Mouse (Mus musculus): Measurements from ENCODE around the gene Etv4. TPM values are rescaled to one million over a fixed set of nuclear protein-coding genes. Genes with fewer than 3 reads are reported as not detected.

Gene Etv4
- polyA plus RNA-seq, 1 experiment from 2014 or later = 25.9 TPM

DNA sequence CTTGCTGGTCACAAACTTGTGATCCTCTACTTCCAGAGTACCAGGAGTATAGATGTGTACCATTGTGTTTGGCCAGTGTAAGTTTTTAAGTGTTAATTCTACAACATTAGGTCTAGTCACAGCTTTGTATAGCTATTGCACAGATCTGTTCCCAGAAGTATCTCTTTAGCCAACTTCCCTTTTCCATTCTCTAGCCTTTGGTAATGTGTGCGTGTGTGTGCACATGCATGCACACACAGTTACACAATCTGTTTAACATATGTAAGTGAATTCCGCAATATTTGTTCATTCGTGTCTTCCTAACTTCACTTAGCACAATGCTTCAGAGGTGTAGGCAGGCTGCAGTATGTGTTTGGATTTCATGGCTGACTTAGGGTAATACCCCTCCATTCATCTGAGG, 25.6 kb downstream of the Etv4 start:
- WGBS = 97% methylated on average over 3 of the region's 3 CpGs
- Histone ChIP-seq H3K27ac (replicated peaks) (no peak overlapping the region), H3K4me1 (peaks cover 5% of the 10 kb centered on the region; the same call in 1 of the 2 replicates), H3K36me3 (peaks cover 76% of the 10 kb centered on the region), H3K4me2 (no peak overlapping the region), H3K4me3 (replicated peaks) (no peak overlapping the region), H3K9ac (replicated peaks) (no peak overlapping the region), H3K9me3 (replicated peaks) (no peaks in the 10 kb centered on the region), H3K27me3 (replicated peaks) (no peaks in the 10 kb centered on the region)
- ATAC-seq (ENCODE audit: low FRiP score) = no peak

GRCm38 (mm10) chr11:101758431-101758830, 26.7 kb downstream of the Etv4 start:
- no peak overlapping the region for H3K4me3 ChIP-seq (replicated peaks)
- H3K27me3 ChIP-seq (replicated peaks) = no peaks in the 10 kb centered on the region
- no peak overlapping the region for H3K9ac ChIP-seq (replicated peaks)
- ATAC-seq (ENCODE audit: low FRiP score) = no peak; the same call in 1 of the 2 replicates
- 38% methylated on average over 5 of the region's 5 CpGs for WGBS
- H3K4me1 ChIP-seq = peaks cover 5% of the 10 kb centered on the region; the same call in 1 of the 2 replicates
- no peak overlapping the region for H3K4me2 ChIP-seq
- H3K9me3 ChIP-seq (replicated peaks) = no peaks in the 10 kb centered on the region
- H3K27ac ChIP-seq (replicated peaks) = no peak overlapping the region; the same call in 1 of the 2 replicates
- H3K36me3 ChIP-seq = peaks cover 79% of the 10 kb centered on the region

DNA sequence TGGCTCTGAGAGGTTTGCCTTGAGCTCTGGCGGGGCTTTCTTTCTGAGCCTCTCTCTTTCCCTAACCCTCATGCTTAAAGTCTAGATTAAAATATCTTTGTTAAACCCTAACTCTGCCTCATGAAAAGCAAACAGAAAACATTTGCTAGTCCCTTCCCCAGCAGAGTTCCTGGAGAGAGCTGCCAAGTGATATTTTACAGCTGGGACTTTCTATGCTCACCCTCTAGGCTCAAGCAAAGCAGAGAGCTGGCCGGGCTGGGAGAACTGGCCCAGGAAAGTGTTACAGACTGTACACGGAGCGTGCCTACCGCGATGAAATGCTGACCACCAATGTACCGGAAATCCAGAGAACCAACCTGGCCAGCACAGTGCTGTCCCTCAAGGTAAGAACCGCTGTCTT, 27.8 kb downstream of the Etv4 start:
- H3K4me3 ChIP-seq (replicated peaks) = no peak overlapping the region
- H3K4me2 ChIP-seq = no peak overlapping the region
- WGBS = 89% methylated on average over 8 of the region's 8 CpGs
- no peak overlapping the region for H3K9ac ChIP-seq (replicated peaks)
- peaks cover 84% of the 10 kb centered on the region for H3K36me3 ChIP-seq
- H3K27me3 ChIP-seq (replicated peaks) = no peaks in the 10 kb centered on the region
- no peak for ATAC-seq (ENCODE audit: low FRiP score)
- H3K4me1 ChIP-seq = peaks cover 5% of the 10 kb centered on the region; the same call in 1 of the 2 replicates
- no peaks in the 10 kb centered on the region for H3K9me3 ChIP-seq (replicated peaks)
- 0 out of 2 replicates have a peak overlapping the region, but pooled peaks have one; percentile 13 for H3K27ac ChIP-seq (replicated peaks)

DNA sequence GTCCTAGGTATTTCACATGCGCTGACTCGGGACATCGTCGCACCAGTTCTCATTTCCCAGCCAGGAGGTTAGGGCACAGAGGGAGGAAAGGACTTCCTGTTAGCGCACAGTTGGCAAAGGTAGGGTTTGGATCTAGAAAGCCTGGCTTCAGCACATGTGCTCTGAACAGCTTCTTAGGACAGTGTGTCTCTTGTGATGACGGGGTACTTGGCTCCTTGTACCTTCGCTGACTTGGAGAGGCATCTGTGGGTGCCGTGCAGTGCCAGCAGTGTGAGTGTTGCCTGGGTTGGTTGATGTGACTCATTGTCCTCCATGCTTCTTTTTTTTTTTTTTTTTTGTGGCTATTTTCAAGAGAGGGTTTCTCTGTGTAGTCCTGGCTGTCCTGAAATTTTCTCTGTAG, 28.6 kb downstream of the Etv4 start:
- Histone ChIP-seq H3K9me3 (replicated peaks) (no peaks in the 10 kb centered on the region), H3K27ac (replicated peaks) (0 out of 2 replicates have a peak overlapping the region, but pooled peaks have one; percentile 13), H3K4me3 (replicated peaks) (no peak overlapping the region), H3K4me2 (no peak overlapping the region), H3K36me3 (peaks cover 84% of the 10 kb centered on the region), H3K9ac (replicated peaks) (no peak overlapping the region), H3K27me3 (replicated peaks) (no peaks in the 10 kb centered on the region), H3K4me1 (peaks cover 5% of the 10 kb centered on the region; the same call in 1 of the 2 replicates)
- WGBS = 93% methylated on average over 8 of the region's 8 CpGs
- ATAC-seq (ENCODE audit: low FRiP score) = no peak

GRCm38 (mm10) chr11:101733596-101733995, 51.6 kb downstream of the Etv4 start:
- Histone ChIP-seq H3K9ac (replicated peaks) (peak overlapping the region; percentile 66), H3K36me3 (peaks cover 40% of the 10 kb centered on the region), H3K4me3 (replicated peaks) (peak overlapping the region; percentile 72), H3K9me3 (replicated peaks) (no peaks in the 10 kb centered on the region), H3K27ac (replicated peaks) (no peak overlapping the region), H3K4me1 (peaks cover 12% of the 10 kb centered on the region), H3K4me2 (peak overlapping the region; percentile 75), H3K27me3 (replicated peaks) (no peaks in the 10 kb centered on the region)
- no peak for ATAC-seq (ENCODE audit: low FRiP score)
- WGBS = 39% methylated on average over 9 of the region's 9 CpGs

GRCm38 (mm10) chr11:101732518-101733440, 52.4 kb downstream of the Etv4 start, which contains the start of gene Dhx8:
Gene Dhx8, plus strand, starts transcription at chr11:101732919.
- peaks cover 33% of the 10 kb centered on the region for H3K36me3 ChIP-seq
- under 1% methylated on average over 51 of the region's 51 CpGs for WGBS
- peak; percentile 95 for ATAC-seq (ENCODE audit: low FRiP score)

GRCm38 (mm10) chr11:101729308-101729707, 55.9 kb downstream of the Etv4 start:
- H3K4me2 ChIP-seq = no peak overlapping the region
- ATAC-seq (ENCODE audit: low FRiP score) = no peak
- 57% methylated on average over 3 of the region's 3 CpGs for WGBS
- H3K4me1 ChIP-seq = peaks cover 19% of the 10 kb centered on the region
- H3K9me3 ChIP-seq (replicated peaks) = no peaks in the 10 kb centered on the region
- H3K9ac ChIP-seq (replicated peaks) = no peak overlapping the region
- no peaks in the 10 kb centered on the region for H3K36me3 ChIP-seq
- H3K4me3 ChIP-seq (replicated peaks) = no peak overlapping the region
- H3K27me3 ChIP-seq (replicated peaks) = no peaks in the 10 kb centered on the region
- H3K27ac ChIP-seq (replicated peaks) = no peak overlapping the region

More at GRCm38 (mm10) chr11:101732518-101733440, 52.4 kb downstream of the Etv4 start, which contains the start of gene Dhx8:
- Histone ChIP-seq H3K4me3 (replicated peaks) (peak within 1 kb of the TSS; percentile 72), H3K27ac (replicated peaks) (peak within 1 kb of the TSS; percentile 62), H3K9ac (replicated peaks) (peak within 1 kb of the TSS; percentile 66), H3K4me2 (peak within 1 kb of the TSS; percentile 75), H3K9me3 (replicated peaks) (no peaks in the 10 kb centered on the region), H3K4me1 (peaks cover 12% of the 10 kb centered on the region), H3K27me3 (replicated peaks) (no peaks in the 10 kb centered on the region)

DNA sequence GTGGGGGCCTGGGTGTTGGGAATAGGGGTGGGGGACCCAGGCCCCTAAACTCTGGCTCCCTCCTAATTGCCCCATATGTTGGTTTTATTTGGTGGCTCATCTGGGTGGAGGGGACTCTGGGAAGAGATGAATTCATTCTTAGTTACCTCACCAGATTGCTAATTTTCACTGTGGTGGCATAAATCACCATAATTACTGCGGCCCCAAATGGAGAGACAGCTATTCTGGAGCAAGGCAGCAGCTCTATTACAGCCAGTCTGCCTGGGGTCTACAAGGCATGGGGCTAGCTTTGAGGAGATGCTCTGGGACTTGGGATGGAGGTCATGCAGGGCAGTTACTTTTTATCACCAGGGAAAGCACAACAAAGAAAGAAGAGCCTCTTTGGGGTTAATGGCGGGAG, 58.4 kb downstream of the Etv4 start:
- Histone ChIP-seq H3K4me2 (no peak overlapping the region), H3K4me1 (peaks cover 7% of the 10 kb centered on the region), H3K9me3 (replicated peaks) (no peaks in the 10 kb centered on the region), H3K27ac (replicated peaks) (0 out of 2 replicates have a peak overlapping the region, but pooled peaks have one; percentile 33), H3K9ac (replicated peaks) (no peak overlapping the region), H3K27me3 (replicated peaks) (no peaks in the 10 kb centered on the region), H3K36me3 (no peaks in the 10 kb centered on the region), H3K4me3 (replicated peaks) (no peak overlapping the region)
- 8% methylated on average over 2 of the region's 2 CpGs for WGBS
- no peak for ATAC-seq (ENCODE audit: low FRiP score)

- H3K9ac ChIP-seq (replicated peaks) = no peak overlapping the region
- no peak overlapping the region for H3K4me3 ChIP-seq (replicated peaks)
- H3K36me3 ChIP-seq = no peaks in the 10 kb centered on the region
- no peak overlapping the region for H3K27ac ChIP-seq (replicated peaks)
- no peaks in the 10 kb centered on the region for H3K9me3 ChIP-seq (replicated peaks)
- peaks cover 7% of the 10 kb centered on the region for H3K4me1 ChIP-seq
- H3K27me3 ChIP-seq (replicated peaks) = no peaks in the 10 kb centered on the region
- no peak overlapping the region for H3K4me2 ChIP-seq
- 81% methylated on average over 8 of the region's 8 CpGs for WGBS
- ATAC-seq (ENCODE audit: low FRiP score) = no peak
Observed at GRCm38 (mm10) chr11:101725043-101725442, 60.1 kb downstream of the Etv4 start.

GRCm38 (mm10) chr11:101719986-101720520, 65.1 kb downstream of the Etv4 start:
- Histone ChIP-seq H3K4me1 (no peaks in the 10 kb centered on the region), H3K9me3 (replicated peaks) (no peaks in the 10 kb centered on the region), H3K4me2 (no peak overlapping the region), H3K4me3 (replicated peaks) (no peak overlapping the region), H3K36me3 (no peaks in the 10 kb centered on the region), H3K27ac (replicated peaks) (no peak overlapping the region), H3K27me3 (replicated peaks) (no peaks in the 10 kb centered on the region), H3K9ac (replicated peaks) (no peak overlapping the region)
- WGBS = 85% methylated on average over 21 of the region's 21 CpGs
- no peak for ATAC-seq (ENCODE audit: low FRiP score)

Measured in neural tube, embryonic 15.5 days (tissue).